Mouse (Mus musculus): ENCODE results near the gene Nap1l5.

The Nap1l5 gene

DNA sequence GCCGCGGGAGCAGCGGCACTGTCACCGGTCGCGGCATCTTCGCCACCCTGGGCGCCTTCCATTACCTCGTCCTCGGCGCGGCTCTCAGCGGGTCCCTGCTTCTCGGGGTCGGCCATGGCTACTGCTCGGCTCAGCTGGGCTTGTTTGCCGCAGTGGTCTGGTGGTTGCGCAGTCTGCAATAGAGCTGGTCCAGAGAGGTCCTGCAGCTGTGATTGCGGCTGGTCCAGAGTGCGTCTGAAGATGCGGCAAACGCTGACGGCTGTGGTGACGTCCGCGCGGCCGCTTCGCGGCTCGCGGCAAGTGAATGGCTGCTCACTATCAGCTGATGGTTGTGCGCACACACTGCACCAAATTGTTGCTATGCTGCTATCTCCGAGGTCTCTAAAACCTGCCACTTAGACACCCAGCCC lies at the start of gene Nap1l5:
Gene Nap1l5 (minus strand): TSS at position 225 of the 410 bp plus-strand sequence.
- DNase-seq (ENCODE audit: low spot score in 2 of 2): peak; percentile 61 to 77

DNA sequence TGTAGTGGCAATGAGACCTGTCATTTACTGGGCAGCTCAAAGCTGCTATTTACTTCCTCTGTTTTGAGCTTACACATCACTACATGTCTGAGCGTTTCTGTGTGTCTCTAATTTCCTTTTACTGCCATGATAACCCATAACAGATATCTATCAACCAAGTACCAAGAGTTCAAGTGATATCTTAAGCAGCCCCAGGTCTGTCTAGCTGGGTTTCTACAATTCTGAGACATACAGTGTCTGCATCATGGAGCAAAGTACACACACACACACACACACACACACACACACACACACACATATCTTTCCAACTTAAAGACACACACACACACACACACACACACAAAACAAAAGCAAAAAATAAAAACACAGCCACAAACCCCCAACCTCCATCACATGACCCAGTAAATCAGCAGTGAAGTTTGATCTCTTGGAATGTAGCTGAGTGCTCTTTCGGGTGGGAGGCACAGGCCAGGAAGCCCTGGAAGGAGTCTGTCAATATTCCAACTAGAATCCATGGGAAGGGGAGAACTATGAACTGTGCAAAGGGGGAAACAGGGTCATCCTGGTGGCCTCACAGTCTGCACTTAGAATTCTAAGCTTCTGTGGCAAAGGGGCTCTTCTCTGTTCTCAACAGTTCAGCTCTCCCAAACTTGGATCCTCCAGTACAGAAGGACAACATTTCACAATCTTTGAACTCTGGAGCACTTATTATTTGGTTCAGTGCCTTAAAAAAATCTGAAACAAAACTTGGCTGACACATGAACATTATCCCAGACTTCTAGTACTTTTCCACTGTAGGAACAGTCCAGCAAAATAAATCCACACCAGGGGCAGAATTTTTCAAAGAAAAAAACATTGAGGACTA lies 44.5 kb upstream of the Nap1l5 start:
- no peak for DNase-seq (ENCODE audit: low spot score in 2 of 2)

DNA sequence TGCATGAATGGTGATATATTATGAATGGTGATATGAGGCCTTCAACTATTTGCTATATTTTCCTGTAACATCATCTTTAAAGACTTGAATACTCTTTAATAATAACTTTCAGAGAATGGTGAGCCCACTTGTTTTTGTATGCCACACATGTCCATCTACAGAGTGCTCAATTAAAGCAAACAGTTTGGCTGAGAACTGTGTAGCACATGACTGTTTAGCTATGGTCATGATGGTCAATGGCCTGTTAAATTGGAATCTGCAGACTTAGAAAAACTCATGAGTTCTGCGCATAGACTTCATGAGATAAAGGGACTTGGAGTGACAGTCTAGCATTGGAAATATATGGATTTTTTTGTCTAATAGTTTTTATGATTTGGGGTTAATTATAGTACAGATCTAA lies 43.5 kb upstream of the Nap1l5 start:
- no peak for DNase-seq (ENCODE audit: low spot score in 2 of 2)

DNA sequence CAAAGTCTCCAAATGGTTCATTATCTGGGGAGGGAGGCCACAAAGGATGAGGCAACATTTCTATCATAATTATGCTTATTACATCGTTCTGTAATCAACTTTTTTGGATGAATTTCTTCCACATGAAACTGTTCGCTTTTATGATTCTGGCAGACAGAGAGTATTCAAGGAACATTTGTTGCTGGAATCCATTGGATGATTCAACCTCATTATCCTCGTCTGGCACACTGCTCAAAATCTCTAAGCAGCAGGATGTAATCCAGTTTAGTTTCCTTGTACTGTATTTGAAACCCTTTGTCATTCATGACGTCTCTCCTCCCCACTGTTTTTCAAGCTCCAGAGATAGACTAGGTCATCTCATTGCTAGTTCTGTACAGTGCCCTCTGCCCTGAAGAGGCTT lies 40.0 kb upstream of the Nap1l5 start:
- DNase-seq (ENCODE audit: low spot score in 2 of 2): no peak

DNA sequence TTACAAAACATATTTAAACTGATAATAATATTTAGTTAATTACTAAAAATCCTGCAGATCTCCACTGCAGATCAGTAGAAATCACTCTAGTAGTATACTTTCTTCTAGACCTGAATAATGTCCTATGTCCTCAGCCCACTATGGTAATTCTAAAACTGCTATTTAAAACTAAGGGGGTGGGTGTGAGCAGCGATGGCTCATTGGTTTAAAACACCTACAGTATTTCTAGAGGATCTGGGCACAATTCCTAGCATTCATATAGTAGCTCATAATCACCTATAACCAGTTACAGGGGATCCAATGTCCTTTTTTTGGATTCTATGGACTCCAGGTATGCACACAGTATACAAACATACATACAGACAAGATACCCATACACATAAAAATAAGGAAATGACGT lies 39.4 kb upstream of the Nap1l5 start:
- no peak for DNase-seq (ENCODE audit: low spot score in 2 of 2)

DNA sequence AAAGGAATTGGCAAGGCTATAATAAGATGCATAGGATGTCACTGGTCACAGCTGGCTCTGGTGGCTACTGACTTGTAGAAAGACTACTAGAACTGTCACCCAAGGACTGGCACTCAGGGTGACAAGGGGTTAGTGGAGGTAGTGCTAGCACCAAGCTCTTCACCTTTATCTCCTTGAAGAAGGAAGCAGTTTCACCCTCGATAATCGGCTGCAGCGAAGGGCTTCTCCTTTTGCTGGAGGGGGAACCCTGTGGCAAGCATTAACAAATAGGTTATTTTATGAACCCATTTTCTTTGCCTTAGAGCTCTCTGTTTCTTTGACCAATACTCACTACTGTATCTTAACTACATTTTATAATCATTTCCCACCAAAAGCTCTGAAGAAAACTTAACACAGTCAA lies 37.1 kb upstream of the Nap1l5 start:
- DNase-seq (ENCODE audit: low spot score in 2 of 2): no peak

DNA sequence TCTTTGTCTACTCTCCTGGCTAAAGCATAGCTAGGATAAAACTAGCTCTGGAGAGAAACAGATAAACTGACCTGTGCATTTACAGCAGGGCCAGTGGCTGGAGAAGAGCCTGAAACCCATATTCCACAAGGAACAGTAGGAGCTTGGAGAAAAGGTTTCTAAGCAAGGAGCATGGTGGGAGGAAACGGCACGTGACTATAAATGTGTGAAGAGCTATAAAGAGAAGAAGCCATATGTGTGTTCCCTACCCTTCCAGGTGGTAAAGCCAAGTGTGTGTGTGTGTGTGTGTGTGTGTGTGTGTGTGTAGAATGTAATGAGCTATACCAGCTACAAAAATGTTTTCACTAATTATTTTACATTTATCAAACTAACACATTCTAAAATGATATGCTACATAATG lies 35.4 kb upstream of the Nap1l5 start:
- DNase-seq (ENCODE audit: low spot score in 2 of 2): no peak

DNA sequence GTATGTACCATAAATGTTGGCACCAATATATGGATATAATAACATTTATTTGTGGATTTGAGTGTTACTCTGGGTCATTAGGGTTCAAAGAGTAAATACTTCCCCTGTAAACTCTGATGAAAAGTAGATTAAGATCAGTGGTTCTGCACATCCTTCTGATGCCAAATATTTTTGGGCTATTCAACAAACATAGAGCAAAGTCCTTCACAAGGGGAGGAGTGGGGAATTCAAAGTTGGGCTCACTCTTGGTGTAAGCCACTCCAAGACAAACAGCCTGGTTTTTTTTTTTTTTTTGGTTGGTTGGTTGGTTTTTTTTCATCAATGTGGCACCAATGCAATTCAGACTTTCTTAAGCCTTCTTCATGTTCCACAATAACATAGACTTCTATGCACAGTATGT lies 30.9 kb upstream of the Nap1l5 start:
- DNase-seq (ENCODE audit: low spot score in 2 of 2): no peak

DNA sequence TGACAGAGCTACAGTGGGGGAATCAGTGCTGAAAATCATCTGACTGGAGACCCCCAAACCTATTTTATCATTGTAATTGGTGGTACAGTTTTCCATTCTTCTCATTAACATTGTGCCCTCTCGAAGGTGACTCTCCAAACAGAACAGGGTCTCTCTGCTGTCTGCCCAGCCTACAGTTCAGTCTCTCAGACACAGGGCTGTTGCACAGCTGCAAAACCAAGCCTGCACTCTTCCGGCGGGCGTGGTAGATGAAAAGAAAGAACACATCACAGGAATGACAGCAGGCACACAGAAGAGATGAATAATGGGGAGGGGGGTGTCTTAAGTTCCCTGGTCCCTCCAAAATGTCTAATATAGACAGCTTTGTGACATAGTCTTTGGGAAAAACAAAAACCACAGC lies 27.3 kb upstream of the Nap1l5 start:
- DNase-seq (ENCODE audit: low spot score in 2 of 2): no peak

DNA sequence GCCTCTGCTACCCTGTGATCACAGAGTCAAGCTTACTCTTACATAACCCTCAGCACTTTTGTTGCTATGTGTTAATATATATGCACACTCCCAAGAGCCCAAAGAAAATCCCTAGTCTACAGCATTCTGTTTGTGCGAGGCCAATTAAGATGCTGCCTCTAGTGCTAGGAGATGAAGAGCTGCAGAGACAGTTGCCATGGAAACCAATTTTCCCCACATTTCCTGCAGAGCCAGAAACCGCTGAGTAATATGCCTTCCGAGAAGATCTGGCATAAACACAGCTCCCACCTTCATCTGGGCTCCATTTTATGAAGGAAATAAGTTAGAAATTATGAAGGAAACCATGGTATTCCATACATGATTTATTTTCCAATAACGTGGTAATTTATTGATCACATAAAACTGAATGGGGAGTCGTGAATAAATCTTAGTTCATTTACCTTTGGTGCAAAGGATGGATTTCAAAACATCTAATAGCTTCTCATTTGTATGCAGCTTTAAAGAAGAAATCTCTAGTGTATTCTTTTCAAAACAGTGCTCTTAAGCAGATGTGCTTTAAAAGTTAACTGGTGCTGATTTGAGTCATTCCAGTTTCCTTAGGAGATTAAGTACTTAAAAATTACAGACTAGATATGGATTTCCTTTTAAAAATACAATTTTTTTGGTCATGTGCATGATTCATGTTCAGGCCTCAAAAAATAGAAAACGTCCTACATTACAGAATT lies 26.5 kb upstream of the Nap1l5 start:
- DNase-seq (ENCODE audit: low spot score in 2 of 2): peak; percentile 48 to 73

DNA sequence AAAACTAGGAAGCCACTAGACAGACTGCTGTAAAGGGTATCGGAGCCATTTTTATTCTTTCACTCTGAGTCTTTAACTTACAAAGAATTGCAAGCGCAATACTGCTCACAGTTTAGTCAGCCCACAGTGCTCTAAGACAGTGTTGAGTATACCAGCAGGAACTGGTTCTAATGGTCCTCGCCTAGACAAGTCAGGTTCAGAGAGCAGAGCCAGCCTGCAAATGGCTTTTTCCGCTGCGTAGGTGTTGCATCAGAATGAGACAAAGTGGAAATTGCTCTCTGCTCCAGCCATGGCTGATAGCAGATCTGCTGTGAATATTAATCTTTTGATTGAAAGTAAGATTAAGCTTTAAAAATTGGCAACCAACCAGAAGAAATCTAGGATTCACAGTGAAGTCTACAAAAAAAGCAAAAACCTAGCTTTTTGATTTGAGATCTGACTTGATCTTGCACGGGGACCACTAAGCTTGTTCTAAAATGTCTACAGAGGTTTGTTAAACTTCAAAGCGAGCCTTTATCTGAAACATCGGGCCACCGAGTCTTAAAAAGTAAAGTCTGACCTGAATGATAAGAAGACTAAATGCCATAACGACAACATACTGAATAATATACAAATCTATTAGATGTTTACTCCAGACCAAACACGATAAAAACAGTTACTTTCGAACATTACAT lies 25.8 kb upstream of the Nap1l5 start:
- no peak for DNase-seq (ENCODE audit: low spot score in 2 of 2)

DNA sequence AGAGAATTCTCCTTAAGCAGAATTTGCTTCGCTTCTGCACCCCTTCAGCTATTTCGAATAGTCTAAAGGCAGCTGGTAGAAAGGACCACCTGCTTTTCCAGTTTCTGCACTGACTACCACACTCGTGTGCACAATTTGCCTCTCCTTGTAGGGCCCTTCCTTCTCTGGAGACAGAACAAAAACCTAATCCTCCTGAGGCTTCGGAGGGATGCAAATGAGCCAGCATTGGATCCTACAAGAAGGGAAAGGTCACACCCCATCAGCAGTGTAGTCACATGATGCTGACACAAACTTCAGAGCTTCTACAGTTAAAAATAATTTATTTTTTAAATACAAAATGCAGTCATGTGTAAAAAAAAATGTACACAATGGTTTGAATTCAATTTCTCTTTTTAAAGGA lies 24.3 kb upstream of the Nap1l5 start:
- no peak for DNase-seq (ENCODE audit: low spot score in 2 of 2)

DNA sequence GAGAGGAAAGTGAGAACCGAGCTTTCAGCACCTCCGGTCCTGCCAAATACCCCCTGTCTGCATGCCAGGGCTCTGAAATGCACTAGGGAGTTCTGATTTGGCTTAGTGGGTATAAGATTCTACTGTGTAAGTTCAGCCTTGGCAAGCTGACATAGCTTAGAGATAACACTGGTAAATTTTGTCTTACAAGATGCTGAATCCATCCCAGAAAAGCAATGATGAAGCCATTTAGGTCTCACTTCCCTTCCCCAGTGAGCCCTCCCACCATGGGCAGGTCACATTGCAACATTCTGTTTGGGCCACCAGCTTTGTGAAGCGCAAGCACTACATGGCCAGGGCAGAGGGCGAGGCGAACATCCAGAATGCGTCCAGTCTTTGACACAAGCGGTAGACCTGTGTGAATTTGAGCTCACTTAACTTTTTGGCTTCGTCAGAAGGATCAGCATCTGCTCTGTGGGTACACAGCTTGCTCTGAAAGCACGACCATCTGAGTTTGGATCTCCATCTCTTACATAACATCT lies 23.1 kb upstream of the Nap1l5 start:
- DNase-seq (ENCODE audit: low spot score in 2 of 2): no peak

DNA sequence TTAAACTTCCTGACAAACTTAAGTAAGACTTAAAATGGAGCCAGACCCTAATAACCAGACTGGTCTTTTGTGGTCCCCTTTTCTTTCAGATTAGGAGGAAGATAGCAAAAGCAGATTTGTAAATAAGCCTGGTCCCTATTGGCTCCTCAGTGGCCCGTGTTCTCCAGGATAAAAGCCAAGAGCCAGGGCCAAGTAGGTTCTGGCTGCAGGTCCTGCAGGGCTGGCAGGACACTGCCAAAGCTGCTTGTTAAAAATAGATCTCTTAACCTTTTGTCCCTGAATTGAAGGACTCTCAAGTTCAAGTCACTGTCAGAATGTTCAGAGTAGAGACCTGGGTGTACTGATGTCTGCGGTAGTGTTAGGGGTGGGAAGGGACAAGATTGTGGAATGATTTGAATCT lies 21.0 kb upstream of the Nap1l5 start:
- DNase-seq (ENCODE audit: low spot score in 2 of 2): no peak

DNA sequence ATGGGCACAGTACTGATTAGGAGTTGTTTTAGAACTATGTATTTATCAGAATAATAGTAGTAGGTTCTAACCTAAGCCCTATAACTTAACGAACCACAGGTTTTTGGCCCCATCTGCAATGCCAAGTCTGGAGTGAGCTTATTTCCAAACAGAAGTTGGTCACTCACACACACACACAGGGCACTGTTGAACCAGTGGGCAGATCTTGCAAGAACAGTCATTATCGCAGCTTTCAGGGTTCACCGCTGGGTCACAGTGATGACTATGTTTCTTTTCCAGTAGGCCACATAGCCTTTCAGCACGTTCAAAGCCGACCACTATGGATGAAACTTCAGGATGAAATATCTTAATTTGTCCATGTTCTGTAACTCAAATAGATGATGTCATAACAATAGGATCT lies 15.6 kb upstream of the Nap1l5 start:
- no peak for DNase-seq (ENCODE audit: low spot score in 2 of 2)

DNA sequence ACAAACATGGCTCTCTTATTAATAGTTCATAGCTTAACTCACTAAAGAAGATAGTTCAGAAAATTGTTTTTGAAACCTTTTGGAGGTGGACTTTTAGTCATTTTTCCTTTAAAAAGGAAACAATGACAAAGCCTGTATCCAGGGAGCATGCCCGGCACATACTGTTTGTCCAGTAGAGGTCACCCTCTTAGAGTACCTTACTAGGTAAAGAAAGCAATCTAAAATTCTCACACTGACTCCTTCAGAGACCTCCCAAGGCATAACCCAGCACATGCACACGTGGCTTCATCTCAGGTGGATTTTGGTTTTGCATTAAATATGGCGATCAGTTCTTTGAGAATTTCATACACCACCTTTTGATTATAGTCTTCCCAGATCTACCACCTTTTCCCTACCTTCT lies 14.7 kb upstream of the Nap1l5 start:
- DNase-seq (ENCODE audit: low spot score in 2 of 2): no peak

DNA sequence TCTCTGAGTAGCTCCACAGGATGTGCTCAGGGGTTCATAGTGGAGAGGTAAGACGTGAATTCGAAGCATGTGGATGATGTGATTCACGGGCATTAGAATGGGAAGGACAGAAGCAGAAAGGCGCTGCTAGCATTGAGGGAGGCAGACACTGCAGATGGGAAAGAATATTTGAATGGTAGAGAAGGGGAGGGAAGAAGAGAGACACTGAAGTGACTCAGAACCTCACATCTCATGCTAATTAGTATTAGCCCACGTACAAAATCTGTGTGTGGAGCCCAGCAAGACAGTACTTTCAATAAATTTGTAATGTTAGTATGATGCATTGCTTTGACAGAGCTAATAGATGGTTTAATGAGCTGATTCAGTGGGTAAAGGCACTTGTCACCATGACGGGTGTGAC lies 13.9 kb upstream of the Nap1l5 start:
- no peak for DNase-seq (ENCODE audit: low spot score in 2 of 2)

DNA sequence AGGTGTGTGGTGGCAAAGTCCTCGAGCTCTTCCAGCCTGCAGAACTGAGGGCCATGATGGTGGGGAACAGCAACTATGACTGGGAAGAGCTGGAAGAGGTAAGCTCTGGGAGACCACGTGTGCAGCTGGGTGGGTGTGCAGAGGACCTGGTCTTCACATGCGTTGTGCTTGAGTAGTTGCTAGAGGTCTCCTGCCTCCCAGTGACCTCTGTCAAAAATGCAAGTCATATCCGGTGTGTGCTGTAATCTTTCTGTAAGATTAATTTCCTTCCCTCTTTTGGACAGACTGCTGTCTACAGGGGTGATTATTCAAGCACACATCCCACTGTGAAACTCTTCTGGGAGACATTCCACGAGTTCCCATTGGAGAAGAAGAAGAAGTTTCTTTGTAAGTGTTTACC lies 9.6 kb upstream of the Nap1l5 start:
- no peak for DNase-seq (ENCODE audit: low spot score in 2 of 2)

DNA sequence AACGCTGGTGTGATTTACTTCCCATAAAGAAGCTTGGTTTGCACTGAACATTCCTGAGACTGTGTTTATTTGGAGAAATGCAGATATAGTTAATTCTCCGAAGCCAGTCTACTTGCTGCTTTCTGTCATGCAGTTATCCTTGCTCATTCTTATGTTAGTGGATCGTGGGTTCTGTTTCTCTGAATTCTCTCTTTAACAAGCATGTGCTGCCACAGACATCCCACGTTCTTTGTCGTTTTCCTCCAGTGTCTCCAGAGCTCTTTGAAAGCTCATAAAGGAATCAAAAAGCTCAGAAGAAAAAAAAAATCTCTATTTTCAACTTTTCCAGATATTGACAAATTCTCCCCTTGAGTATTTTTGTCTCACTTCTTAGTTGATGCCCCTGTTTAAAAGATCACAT lies 7.1 kb upstream of the Nap1l5 start:
- no peak for DNase-seq (ENCODE audit: low spot score in 2 of 2)

DNA sequence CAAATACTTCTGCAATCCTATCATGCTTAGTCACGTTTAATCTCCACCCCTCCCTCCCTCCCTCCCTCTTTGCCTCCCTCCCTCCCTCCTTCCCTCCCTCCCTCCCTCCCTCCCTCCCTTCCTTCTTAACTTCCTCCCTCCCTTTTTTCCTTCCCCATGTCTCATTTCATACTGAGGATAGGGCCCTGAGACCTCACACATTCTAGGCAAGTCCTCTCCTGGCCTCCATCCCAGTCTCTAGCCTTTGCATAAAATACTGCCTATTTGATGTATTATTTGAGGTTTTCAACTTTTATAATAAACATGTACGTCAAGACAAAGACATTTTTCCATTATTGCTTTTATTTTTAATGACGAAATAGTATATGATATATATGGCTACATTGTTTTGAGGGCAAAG lies 6.7 kb upstream of the Nap1l5 start:
- DNase-seq (ENCODE audit: low spot score in 2 of 2): no peak

DNA sequence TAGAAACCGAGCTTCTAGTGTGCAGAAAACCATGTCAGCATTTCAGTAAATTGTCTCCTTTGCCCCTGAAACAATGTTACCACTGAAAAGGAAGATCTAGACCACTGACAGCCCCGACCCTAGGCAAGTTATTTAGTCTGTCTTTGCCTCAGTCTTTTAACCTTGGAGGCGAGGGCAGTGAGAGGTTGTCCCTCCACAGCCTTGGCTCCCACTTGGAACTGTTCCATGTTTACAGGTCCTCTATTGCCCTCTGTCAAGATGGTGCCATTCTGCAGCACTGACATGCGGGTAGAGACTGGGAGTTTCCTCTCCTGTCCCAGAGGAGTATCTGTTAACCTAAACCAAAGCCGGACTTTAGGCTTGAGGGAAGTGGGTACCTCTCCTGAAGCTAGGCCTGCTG lies 6.0 kb upstream of the Nap1l5 start:
- DNase-seq (ENCODE audit: low spot score in 2 of 2): no peak

DNA sequence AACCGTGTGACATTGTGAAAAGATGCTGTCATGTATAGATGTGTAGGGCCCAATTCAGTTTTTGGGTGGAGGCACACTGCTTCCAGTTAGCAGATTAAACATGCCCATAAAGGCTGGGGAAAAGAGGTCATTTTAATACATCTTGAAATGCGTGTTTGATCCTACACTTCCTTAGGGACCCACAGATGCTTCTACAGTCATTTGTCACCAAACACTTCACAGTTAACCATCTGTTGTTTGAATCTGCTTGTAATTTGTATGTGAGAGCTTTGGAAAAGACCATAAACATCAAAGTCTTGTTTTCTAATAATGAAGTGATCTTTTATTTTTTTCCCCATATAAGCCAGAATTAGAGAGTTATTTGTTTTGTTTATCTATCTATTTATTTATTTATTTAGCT lies 915 bp upstream of the Nap1l5 start:
- DNase-seq (ENCODE audit: low spot score in 2 of 2): no peak

DNA sequence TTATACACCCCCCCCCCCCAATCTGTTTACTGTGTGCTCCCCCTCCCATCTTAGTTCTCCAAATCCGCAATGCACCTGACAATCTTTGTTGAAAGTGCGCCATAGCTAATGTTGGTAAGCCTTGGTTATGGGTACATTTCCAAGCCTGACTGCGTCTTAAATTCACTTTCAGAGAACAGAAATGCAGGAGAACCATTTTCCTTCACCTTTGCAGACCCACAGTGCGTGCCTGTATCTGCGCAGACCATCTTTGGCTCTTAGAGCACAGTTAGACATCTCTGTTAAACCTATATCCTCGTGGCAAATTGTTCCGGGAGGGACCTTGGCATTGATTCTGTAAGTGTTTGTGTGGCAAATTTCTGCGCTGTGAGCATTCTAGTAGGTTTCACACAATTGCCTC lies 460 bp upstream of the Nap1l5 start:
- DNase-seq (ENCODE audit: low spot score in 2 of 2): no peak
